ENCODE assay signal across 15 mouse cellular contexts in genomic region chr9:72787732-72788131, GRCm38 (mm10). TPM values are rescaled to one million over a fixed set of nuclear protein-coding genes. Genes with fewer than 3 reads are reported as not detected.
"Had no signal": no experiment of that assay in that cellular context is flagged by ENCODE, and none has a peak within 500 bp of the region (broad histone marks: within the 10 kb centered on the region; RNA-seq: fewer than 3 reads in every experiment).

No protein-coding gene starts in this region.

- DNase-seq: left cerebral cortex, postnatal 4 days; liver; liver, embryonic 13.5 days; liver, postnatal 0 days; lung, adult 2 months; lung, embryonic 14.5 days; lung, postnatal 10 days; lung, postnatal 14 days; lung, postnatal 36 days; lung, postnatal 4 days; midbrain, embryonic 14.5 days had no signal

RNA-seq across cellular contexts. Expression of gene Prtg, which starts 18.9 kb away (rescaled TPM):
- total RNA-seq: megakaryocyte progenitor cell, adult 5-6 weeks; megakaryocyte, adult 5-6 weeks; megakaryocyte-erythroid progenitor cell, adult 5-6 weeks; monocyte, adult 5-6 weeks had no signal
